Mouse (Mus musculus) bone marrow macrophage, adult 2 months (primary cell): ENCODE data around the gene Smc4.

ENCODE experiments used
- CTCF ChIP-seq: IDR thresholded peaks from 2 replicates; pipeline ENCODE4 v1.5.1; 2012; ENCODE audit warnings: low read depth, mild to moderate bottlenecking, low read length, moderate library complexity
- POLR2A ChIP-seq: IDR thresholded peaks from 2 replicates; pipeline ENCODE4 v1.6.1; 2012; ENCODE audit warnings: mild to moderate bottlenecking, low read depth, low read length, borderline replicate concordance

DNA sequence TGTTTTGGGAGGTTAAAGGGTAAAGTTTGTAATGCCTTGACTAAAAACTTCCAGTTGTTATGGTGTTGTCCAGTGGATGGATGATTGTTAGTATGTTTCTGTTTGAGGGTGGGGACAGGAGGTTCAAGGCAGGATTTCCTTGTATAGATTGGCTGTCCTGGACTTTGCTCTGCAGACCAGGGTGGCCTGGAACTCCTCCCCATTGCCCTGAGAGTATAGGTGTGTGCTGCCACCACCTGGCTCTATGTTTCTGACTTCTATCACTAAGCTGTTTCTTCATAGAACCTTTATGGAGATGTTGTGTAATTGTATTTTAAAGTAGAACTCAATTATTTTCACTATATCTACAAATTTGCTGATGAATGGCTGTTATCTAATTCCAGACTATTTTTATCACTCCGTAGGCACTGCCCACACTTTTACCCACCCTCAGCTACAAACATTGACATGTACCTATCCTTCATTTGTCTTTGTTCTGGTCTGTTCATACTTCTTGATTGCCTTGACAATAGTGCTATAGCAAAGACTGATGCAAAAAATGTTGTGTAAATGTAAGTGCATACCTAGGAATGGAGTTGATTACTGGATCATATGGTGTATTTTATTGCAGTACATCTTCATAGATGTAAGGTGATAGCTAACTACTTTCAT, 21.7 kb downstream of the Smc4 start:
- no peak for TF ChIP-seq CTCF
- no peak for TF ChIP-seq POLR2A
